Mouse (Mus musculus) hindbrain, postnatal 0 days (tissue): Measurements from ENCODE around the gene Khdrbs1. TPM values are rescaled to one million over a fixed set of nuclear protein-coding genes. Genes with fewer than 3 reads are reported as not detected.
"Not testable (repeated sequence)": the region's sequence is repeated elsewhere in the genome, so short reads cannot be mapped to it uniquely, and the experiment has no call there.

Source experiments
- ATAC-seq: fragments of 200-750 bp; cut with Nextera tagmentation; 2 replicates; pipeline ENCODE4 v1.8.0; 2017; ENCODE audit warnings: mild to moderate bottlenecking, moderate TSS enrichment, moderate library complexity
- DNase-seq: peaks from one replicate; pipeline ENCODE4 v3.0.0-alpha.2; 2015; ENCODE audit warnings: low spot score
- H3K27ac ChIP-seq: fragments of 300-500 bp; sonication (generic); 2 replicates; pipeline ENCODE4 v1.5.1; 2014; ENCODE audit warnings: mild to moderate bottlenecking
- H3K27me3 ChIP-seq: fragments of 300-500 bp; sonication (generic); 2 replicates; pipeline ENCODE4 v1.6.1; 2014; ENCODE audit warnings: low read length, mixed read lengths; ENCODE audit not compliant: insufficient read depth
- H3K36me3 ChIP-seq: fragments of 300-500 bp; sonication (generic); 2 replicates; pipeline ENCODE4 v1.6.1; 2014; ENCODE audit warnings: low read length, mixed read lengths; ENCODE audit not compliant: insufficient read depth
- H3K4me1 ChIP-seq: fragments of 300-500 bp; sonication (generic); 2 replicates; pipeline ENCODE4 v1.6.1; 2014; ENCODE audit warnings: antibody characterized with exemption, low read length, mixed read lengths; ENCODE audit not compliant: insufficient read depth
- H3K4me2 ChIP-seq: fragments of 300-500 bp; sonication (generic); 2 replicates; pipeline ENCODE4 v1.6.1; 2014; ENCODE audit warnings: low read depth, mild to moderate bottlenecking, low read length, moderate library complexity, mixed read lengths
- H3K4me3 ChIP-seq: fragments of 300-500 bp; sonication (generic); 2 replicates; pipeline ENCODE4 v1.5.1; 2014; ENCODE audit warnings: low read length
- H3K9ac ChIP-seq: fragments of 300-500 bp; sonication (generic); replicated peaks from 2 replicates; pipeline ENCODE4 v1.6.1; 2014; ENCODE audit warnings: mild to moderate bottlenecking, low read length, moderate library complexity, mixed read lengths
- H3K9me3 ChIP-seq: fragments of 300-500 bp; sonication (generic); 2 replicates; pipeline ENCODE4 v1.6.1; 2016; ENCODE audit warnings: low read length, mixed read lengths
- CTCF ChIP-seq: IDR thresholded peaks from 2 replicates; pipeline ENCODE4 v1.5.1; 2016; ENCODE audit warnings: antibody characterized with exemption, control low read depth, low read depth
- WGBS: fragments of 180-500 bp; shearing (Covaris S2); extraction: QIAGEN DNeasy Blood & Tissue Kit; methylation state at CpG from one replicate; pipeline ENCODE4 v1.1.7; 2014; 5-methylcytosine and 5-hydroxymethylcytosine counted together
- polyA plus RNA-seq: library from polyadenylated mRNA; unstranded; fragments of >200 nt; fragmentation: Nextera tagmentation; extraction: Ambion mirVana; gene quantifications from 2 replicates; pipeline ENCODE4 v1.2.1, GENCODE M21; 2015
- total RNA-seq: library from RNA; depleted of rRNA; stranded (reverse); fragments of >200 nt; gene quantifications from 2 replicates; pipeline ENCODE4 v1.2.3, GENCODE M21; 2014

Gene Khdrbs1
- total and polyA plus RNA-seq, 2 experiments from 2014 or later = 75.1 to 86.5 TPM

GRCm38 (mm10) chr4:129767782-129768181, 25.7 kb upstream of the Khdrbs1 start:
- no peak for DNase-seq
- Histone ChIP-seq H3K9me3 (no peaks in the 10 kb centered on the region), H3K4me1 (peaks cover 10% of the 10 kb centered on the region), H3K4me2 (no peak overlapping the region), H3K27ac (no peak overlapping the region), H3K4me3 (no peak overlapping the region), H3K36me3 (no peaks in the 10 kb centered on the region), H3K27me3 (no peaks in the 10 kb centered on the region), H3K9ac (no peak overlapping the region)
- no peak for TF ChIP-seq CTCF
- ATAC-seq = no peak
- 46% methylated on average over 8 of the region's 8 CpGs for WGBS

DNA sequence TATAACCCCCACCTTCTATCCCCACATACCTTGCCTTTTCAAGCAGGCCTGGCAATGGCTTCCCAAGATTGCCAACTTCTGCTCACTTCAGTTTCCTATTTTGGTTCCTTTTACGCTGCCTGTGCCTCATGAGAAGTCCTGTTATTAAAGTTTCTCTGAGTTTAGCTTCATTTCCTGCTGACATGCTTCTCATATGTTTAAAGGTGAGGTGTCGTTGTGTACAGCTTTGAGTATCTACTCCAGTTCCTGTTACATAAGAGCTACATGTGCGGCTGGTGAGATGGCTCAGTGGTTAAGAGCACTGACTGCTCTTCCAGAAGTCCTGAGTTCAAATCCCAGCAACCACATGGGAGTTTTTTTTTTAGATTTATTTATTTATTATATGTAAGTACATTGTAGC, 23.2 kb upstream of the Khdrbs1 start:
- 93% methylated on average over 3 of the region's 3 CpGs for WGBS
- Histone ChIP-seq H3K4me2 (no peak overlapping the region), H3K9ac (no peak overlapping the region), H3K36me3 (no peaks in the 10 kb centered on the region), H3K9me3 (no peaks in the 10 kb centered on the region), H3K4me3 (no peak overlapping the region), H3K27me3 (no peaks in the 10 kb centered on the region), H3K4me1 (no peaks in the 10 kb centered on the region), H3K27ac (no peak overlapping the region)
- DNase-seq (no peak), ATAC-seq (no peak)
- TF ChIP-seq CTCF = no peak

- not testable (repeated sequence) for H3K9ac ChIP-seq, DNase-seq, H3K4me1 ChIP-seq, H3K27ac ChIP-seq, H3K4me3 ChIP-seq, H3K27me3 ChIP-seq, H3K4me2 ChIP-seq, ATAC-seq, H3K9me3 ChIP-seq, H3K36me3 ChIP-seq
- WGBS = 100% methylated on average over 1 of the region's 1 CpGs
Observed at GRCm38 (mm10) chr4:129762496-129762895, 20.4 kb upstream of the Khdrbs1 start.

DNA sequence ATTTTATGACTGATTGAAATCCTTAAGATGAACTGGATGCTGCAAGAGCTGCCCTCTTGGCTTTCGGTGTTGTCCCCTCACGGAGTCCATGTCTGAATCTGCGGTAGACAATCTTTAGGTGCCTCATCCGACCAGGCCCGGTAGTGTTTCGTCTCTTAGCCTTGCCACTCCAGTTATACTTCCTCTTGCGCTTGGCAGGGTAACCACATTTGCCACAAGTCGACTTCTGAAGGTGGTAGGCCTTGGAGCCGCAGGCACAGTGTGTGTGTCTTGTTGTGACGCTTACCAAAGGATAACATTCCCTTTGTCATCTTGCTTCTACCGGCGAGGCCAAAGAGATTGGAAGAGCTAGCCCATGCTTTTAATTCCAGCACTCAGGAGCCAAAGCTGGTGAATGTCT, 19.5 kb upstream of the Khdrbs1 start:
- Histone ChIP-seq H3K9ac (no peak overlapping the region), H3K9me3 (no peaks in the 10 kb centered on the region), H3K27me3 (no peaks in the 10 kb centered on the region), H3K4me3 (no peak overlapping the region), H3K36me3 (no peaks in the 10 kb centered on the region), H3K27ac (no peak overlapping the region), H3K4me2 (no peak overlapping the region), H3K4me1 (no peaks in the 10 kb centered on the region)
- ATAC-seq (no peak), DNase-seq (no peak)
- no peak for TF ChIP-seq CTCF
- 92% methylated on average over 12 of the region's 12 CpGs for WGBS

DNA sequence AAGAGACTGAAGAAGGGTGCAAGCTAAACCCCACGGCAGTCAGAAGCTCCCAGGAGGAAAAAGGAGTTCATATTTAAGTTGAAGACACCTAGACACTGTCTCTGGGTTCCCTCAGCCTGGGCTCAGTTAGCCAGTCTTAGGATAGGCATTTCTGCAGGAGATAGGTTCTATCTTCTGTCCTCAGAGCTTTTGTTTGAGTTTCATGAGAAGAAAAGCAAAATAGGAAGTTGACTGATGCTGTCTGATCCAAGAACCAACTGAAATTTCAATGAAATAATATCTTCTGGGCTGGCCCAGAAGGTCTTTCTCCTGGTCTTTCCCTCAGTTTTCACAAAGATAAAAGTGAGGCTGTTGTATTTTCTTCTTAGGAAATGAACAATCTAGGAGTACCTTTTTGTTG, 13.4 kb upstream of the Khdrbs1 start:
- no peak for ATAC-seq
- Histone ChIP-seq H3K4me2 (no peak overlapping the region), H3K27ac (no peak overlapping the region), H3K9ac (no peak overlapping the region), H3K27me3 (no peaks in the 10 kb centered on the region), H3K9me3 (no peaks in the 10 kb centered on the region), H3K4me1 (no peaks in the 10 kb centered on the region), H3K4me3 (no peak overlapping the region), H3K36me3 (no peaks in the 10 kb centered on the region)
- TF ChIP-seq CTCF = no peak
- DNase-seq = no peak
- WGBS = 74% methylated on average over 1 of the region's 1 CpGs

DNA sequence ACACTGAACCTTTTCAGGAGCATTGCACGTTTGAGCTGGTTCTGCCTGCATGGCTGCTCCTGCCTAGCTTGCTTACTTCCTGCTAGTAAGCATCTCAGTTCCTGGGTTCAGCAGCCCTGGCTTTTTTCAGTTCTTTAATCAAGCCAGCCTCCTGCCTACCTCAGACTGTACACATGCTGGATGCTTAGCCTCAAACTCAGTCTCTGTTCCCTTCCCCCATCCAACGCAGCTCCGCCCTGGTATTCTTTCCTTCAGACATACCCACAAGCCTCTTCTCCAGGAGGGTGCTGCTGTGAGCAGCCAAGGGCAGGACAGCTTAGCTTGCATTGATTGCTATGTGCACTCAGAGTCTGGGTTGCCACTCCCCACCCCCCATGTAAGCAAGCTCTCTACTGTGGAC, 12.6 kb upstream of the Khdrbs1 start:
- no peak for TF ChIP-seq CTCF
- WGBS = 65% methylated on average over 3 of the region's 3 CpGs
- Histone ChIP-seq H3K36me3 (no peaks in the 10 kb centered on the region), H3K9ac (no peak overlapping the region), H3K9me3 (no peaks in the 10 kb centered on the region), H3K27me3 (no peaks in the 10 kb centered on the region), H3K4me2 (no peak overlapping the region), H3K4me3 (no peak overlapping the region), H3K27ac (no peak overlapping the region), H3K4me1 (no peaks in the 10 kb centered on the region)
- no peak for ATAC-seq
- no peak for DNase-seq

GRCm38 (mm10) chr4:129750430-129750829, 8.3 kb upstream of the Khdrbs1 start:
- H3K9me3 ChIP-seq = no peaks in the 10 kb centered on the region
- no peak overlapping the region for H3K4me3 ChIP-seq
- ATAC-seq (no peak), DNase-seq (no peak)
- 26% methylated on average over 5 of the region's 5 CpGs for WGBS
- H3K4me2 ChIP-seq = no peak overlapping the region
- TF ChIP-seq CTCF = no peak
- H3K36me3 ChIP-seq = no peaks in the 10 kb centered on the region
- H3K9ac ChIP-seq = no peak overlapping the region
- no peak overlapping the region for H3K27ac ChIP-seq
- no peaks in the 10 kb centered on the region for H3K27me3 ChIP-seq
- H3K4me1 ChIP-seq = no peaks in the 10 kb centered on the region
